Mouse (Mus musculus) neural tube, embryonic 11.5 days (tissue): Measurements from ENCODE around the gene Nbea. TPM values are rescaled to one million over a fixed set of nuclear protein-coding genes. Genes with fewer than 3 reads are reported as not detected.

ENCODE experiments used
- ATAC-seq: fragments of 200-750 bp; cut with Nextera tagmentation; 2 replicates; pipeline ENCODE4 v1.8.0; 2017; ENCODE audit warnings: moderate number of reproducible peaks, mild to moderate bottlenecking, moderate TSS enrichment, moderate library complexity; ENCODE audit not compliant: insufficient read depth, low FRiP score, low TSS enrichment
- DNase-seq: peaks from one replicate; pipeline ENCODE4 v3.0.0-alpha.2; 2015; ENCODE audit warnings: low spot score
- H3K27ac ChIP-seq: fragments of 300-500 bp; sonication (generic); 2 replicates; pipeline ENCODE4 v1.5.1; 2014; ENCODE audit warnings: low read depth, mild to moderate bottlenecking, low read length
- H3K27me3 ChIP-seq: fragments of 300-500 bp; sonication (generic); 2 replicates; pipeline ENCODE4 v1.6.1; 2014; ENCODE audit warnings: mild to moderate bottlenecking, low read length, mixed read lengths; ENCODE audit not compliant: control insufficient read depth, insufficient read depth
- H3K36me3 ChIP-seq: fragments of 300-500 bp; sonication (generic); 2 replicates; pipeline ENCODE4 v1.6.1; 2014; ENCODE audit warnings: mild to moderate bottlenecking, low read length, moderate library complexity, mixed read lengths; ENCODE audit not compliant: control insufficient read depth, insufficient read depth
- H3K4me1 ChIP-seq: fragments of 300-500 bp; sonication (generic); 2 replicates; pipeline ENCODE4 v1.6.1; 2014; ENCODE audit warnings: low read length, mixed read lengths; ENCODE audit not compliant: control insufficient read depth, insufficient read depth
- H3K4me2 ChIP-seq: fragments of 300-500 bp; sonication (generic); 2 replicates; pipeline ENCODE4 v1.6.1; 2014; ENCODE audit warnings: low read depth, mild to moderate bottlenecking, moderate library complexity
- H3K4me3 ChIP-seq: fragments of 300-500 bp; sonication (generic); 2 replicates; pipeline ENCODE4 v1.5.1; 2014; ENCODE audit warnings: low read depth, low read length
- H3K9ac ChIP-seq: fragments of 300-500 bp; sonication (generic); 2 replicates; pipeline ENCODE4 v1.6.1; 2014; ENCODE audit warnings: mild to moderate bottlenecking, low read length
- H3K9me3 ChIP-seq: fragments of 300-500 bp; sonication (generic); 2 replicates; pipeline ENCODE4 v1.6.1; 2016; ENCODE audit warnings: low read length; ENCODE audit not compliant: control insufficient read depth
- WGBS: fragments of 180-500 bp; shearing (Covaris S2); extraction: QIAGEN DNeasy Blood & Tissue Kit; methylation state at CpG from one replicate; pipeline ENCODE4 v1.1.7; 2014; 5-methylcytosine and 5-hydroxymethylcytosine counted together
- polyA plus RNA-seq: library from polyadenylated mRNA; unstranded; fragments of >200 nt; fragmentation: Nextera tagmentation; extraction: Ambion mirVana; gene quantifications from 2 replicates; pipeline ENCODE4 v1.2.1, GENCODE M21; 2014

Gene Nbea
- polyA plus RNA-seq, 1 experiment from 2014 or later, result 18.8 TPM

DNA sequence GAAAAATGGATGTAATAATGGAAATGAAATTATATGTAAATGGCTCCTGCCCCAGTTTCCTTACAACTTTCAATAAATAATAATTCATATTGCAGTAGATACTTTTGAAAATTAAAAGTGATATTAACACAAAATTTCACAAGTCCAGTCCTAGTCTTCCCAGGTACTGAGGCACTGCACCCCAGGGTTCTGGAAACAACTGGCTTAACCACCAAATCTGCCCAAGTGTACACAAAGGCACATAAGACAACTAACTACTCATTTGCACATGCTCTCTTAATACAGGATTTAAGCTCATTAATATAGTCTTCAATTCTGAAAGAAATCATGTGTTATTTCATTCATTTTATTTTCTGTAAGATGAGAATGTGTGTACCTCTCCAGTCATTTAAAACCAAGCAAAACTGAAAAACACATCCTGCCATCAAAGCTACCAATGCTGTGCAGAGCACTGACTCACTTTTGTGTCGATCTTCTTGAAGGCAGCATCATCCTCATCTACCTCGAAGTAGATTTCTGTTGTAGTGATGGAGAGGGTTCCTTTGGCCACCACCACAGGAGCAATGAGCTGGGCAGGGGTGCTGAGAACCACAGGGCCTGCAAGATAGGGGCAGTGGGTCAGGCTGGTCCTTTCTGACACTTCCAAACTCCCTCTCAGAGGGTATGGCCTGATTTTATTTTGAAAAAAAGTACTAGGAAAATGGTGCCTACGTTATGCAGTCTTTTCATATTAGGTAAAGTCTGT is 397.3 kb downstream of the Nbea start:
- Histone ChIP-seq H3K4me3 (no peak overlapping the region), H3K9ac (no peak overlapping the region; the same call in 1 of the 2 replicates), H3K36me3 (no peaks in the 10 kb centered on the region), H3K27me3 (peaks cover 44% of the 10 kb centered on the region), H3K4me1 (peaks cover 18% of the 10 kb centered on the region), H3K9me3 (no peaks in the 10 kb centered on the region), H3K4me2 (peak overlapping the region; percentile 25; the same call in 1 of the 2 replicates), H3K27ac (0 out of 2 replicates have a peak overlapping the region, but pooled peaks have one; percentile 4)
- ATAC-seq (no peak), DNase-seq (no peak)
- 6% methylated on average over 3 of the region's 3 CpGs for WGBS

DNA sequence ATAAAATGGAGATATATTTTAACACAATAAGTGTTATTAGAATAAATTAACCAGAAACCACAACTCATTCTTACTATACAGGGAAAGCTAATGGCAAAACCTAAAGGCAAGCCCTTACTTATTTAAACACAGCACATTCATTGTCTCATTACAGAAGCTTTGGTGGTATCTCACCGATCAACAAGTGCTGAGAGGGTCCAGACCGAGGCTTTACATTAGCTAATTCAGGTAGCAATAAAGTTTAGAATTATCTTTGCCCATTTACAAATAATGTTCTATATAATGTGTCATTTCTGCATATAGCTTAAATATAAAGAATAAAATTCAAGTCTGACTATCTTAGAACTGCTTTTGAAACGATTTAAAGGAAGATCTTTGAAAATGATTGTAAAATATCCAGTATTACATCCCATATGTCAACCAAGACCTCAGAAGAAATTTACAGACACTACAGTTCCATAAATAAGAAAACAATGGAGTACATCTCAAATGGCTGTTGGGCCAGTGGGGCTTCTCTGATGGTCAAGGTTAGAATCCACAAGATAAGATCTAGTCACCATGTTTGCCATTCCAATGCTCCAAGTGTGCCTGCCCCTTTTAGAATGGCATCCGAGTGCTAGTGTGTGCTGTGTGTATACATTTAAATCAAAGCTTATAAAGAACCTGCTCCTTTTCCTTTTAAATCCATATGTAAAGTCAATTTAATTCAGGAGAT is 398.1 kb downstream of the Nbea start:
- Histone ChIP-seq H3K27me3 (peaks cover 50% of the 10 kb centered on the region), H3K4me2 (no peak overlapping the region), H3K27ac (no peak overlapping the region), H3K9ac (no peak overlapping the region), H3K9me3 (no peaks in the 10 kb centered on the region), H3K4me3 (no peak overlapping the region), H3K36me3 (no peaks in the 10 kb centered on the region), H3K4me1 (peaks cover 24% of the 10 kb centered on the region)
- ATAC-seq (no peak), DNase-seq (no peak)
- 38% methylated on average over 4 of the region's 4 CpGs for WGBS

DNA sequence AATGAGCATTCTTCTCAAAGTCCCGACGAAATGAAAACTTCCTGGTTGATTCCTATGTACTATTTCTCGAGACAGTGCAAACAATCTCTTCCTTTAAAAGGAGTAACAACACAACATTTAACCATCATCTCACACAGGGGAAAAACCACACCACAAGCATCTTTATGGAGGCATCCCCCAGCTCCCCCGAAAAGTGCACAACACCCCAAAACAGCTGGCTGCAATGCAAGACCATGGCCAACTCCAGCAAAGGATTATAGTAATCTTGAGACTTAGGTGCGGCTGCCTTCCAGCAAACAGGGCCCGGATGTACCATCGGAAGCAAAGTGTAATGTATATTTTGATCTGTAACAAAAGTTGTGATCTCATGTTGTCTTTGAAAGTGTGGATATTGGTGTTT is 399.4 kb downstream of the Nbea start:
- H3K4me1 ChIP-seq, result peaks cover 24% of the 10 kb centered on the region
- DNase-seq (peak; percentile 23), ATAC-seq (no peak)
- H3K36me3 ChIP-seq, result no peaks in the 10 kb centered on the region
- H3K9me3 ChIP-seq, result no peaks in the 10 kb centered on the region
- WGBS, result 4% methylated on average over 7 of the region's 7 CpGs
- peak overlapping the region; percentile 36 for H3K4me3 ChIP-seq
- peak overlapping the region; percentile 57 for H3K4me2 ChIP-seq
- H3K27ac ChIP-seq, result no peak overlapping the region
- peak overlapping the region; percentile 41; the same call in 1 of the 2 replicates for H3K9ac ChIP-seq
- H3K27me3 ChIP-seq, result peaks cover 54% of the 10 kb centered on the region

DNA sequence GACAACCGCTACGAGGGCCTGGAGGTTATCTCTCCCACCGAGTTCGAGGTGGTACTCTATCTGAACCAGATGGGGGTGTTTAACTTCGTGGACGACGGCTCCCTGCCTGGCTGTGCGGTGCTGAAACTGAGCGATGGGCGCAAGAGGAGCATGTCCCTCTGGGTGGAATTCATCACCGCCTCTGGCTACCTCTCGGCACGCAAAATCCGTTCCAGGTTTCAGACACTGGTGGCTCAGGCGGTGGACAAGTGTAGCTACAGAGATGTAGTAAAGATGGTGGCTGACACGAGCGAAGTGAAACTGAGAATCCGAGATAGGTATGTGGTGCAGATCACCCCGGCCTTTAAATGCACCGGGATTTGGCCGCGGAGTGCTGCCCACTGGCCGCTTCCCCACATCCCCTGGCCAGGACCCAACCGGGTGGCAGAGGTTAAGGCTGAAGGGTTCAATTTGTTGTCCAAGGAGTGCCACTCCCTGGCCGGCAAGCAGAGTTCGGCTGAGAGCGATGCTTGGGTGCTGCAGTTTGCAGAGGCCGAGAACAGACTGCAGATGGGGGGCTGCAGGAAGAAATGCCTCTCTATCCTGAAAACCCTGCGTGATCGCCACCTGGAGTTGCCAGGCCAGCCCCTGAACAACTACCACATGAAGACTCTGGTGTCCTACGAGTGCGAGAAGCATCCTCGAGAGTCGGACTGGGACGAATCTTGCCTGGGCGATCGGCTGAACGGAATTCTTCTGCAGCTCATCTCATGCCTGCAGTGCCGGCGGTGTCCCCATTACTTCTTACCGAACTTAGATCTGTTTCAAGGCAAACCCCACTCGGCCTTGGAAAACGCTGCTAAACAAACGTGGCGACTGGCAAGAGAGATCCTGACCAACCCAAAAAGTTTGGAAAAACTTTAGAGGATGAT is 400.1 kb downstream of the Nbea start:
- H3K9ac ChIP-seq, result peak overlapping the region; percentile 41
- WGBS, result under 1% methylated on average over 45 of the region's 45 CpGs
- peaks cover 24% of the 10 kb centered on the region for H3K4me1 ChIP-seq
- no peaks in the 10 kb centered on the region for H3K9me3 ChIP-seq
- ATAC-seq (no peak), DNase-seq (peak; percentile 57)
- H3K36me3 ChIP-seq, result no peaks in the 10 kb centered on the region
- peak overlapping the region; percentile 34; the same call in 1 of the 2 replicates for H3K27ac ChIP-seq
- peak overlapping the region; percentile 57 for H3K4me2 ChIP-seq
- H3K4me3 ChIP-seq, result peak overlapping the region; percentile 36
- H3K27me3 ChIP-seq, result peaks cover 57% of the 10 kb centered on the region

DNA sequence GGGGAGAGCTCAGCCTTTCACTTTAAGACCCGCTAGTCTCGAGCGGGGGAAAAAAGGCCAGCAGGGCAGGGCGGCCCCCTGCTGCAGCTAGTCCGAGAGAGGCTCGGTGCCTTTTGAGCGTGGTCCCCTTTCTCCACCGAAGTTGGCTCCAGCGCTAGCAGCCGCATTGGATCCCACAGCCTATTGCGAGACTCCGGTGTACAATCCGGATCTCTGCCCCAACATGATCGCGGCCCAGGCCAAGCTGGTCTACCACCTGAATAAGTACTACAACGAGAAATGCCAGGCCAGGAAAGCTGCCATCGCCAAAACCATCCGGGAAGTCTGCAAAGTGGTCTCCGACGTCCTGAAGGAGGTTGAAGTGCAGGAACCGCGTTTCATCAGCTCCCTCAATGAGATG is 400.7 kb downstream of the Nbea start:
- Histone ChIP-seq H3K36me3 (no peaks in the 10 kb centered on the region), H3K4me2 (peak overlapping the region; percentile 57), H3K27ac (peak overlapping the region; percentile 34; the same call in 1 of the 2 replicates), H3K4me3 (peak overlapping the region; percentile 36), H3K4me1 (peaks cover 24% of the 10 kb centered on the region), H3K9ac (peak overlapping the region; percentile 41), H3K9me3 (no peaks in the 10 kb centered on the region), H3K27me3 (peaks cover 57% of the 10 kb centered on the region)
- ATAC-seq (no peak), DNase-seq (peak; percentile 70)
- WGBS, result 0% methylated on average over 22 of the region's 22 CpGs

DNA sequence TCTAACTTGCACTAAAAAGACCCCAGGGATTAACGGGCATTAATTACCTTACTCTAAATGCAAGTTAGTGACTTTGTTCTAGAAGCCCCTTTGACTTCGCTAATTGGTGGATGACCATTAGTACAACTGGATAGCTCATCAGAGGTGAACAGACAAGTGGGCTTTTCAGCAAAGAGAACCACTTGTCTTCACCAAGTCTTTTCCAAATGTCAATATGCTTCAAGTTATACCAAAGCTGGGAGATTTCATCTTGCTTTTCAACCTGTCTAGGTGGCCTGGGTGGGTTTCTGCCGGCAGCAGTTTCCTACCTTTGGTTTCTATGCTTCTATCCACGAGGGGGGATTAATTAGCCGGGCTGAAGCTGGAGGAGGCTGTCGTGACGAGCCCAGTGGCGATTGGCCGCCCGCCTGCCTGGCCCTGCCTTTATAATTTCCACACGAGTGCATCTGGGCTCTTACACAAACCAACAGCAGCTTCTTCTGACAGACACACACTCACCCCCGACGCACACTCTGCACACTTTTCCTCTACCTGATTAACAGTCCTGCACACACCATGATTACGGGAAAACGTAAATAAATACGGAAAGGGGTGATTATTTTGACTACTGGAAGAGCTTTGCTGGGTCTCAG is 401.3 kb downstream of the Nbea start, which contains the start of gene Mab21l1:
Gene Mab21l1 (plus strand): TSS at position 455 of the 632 bp plus-strand sequence.
- peak within 1 kb of the TSS; percentile 34; the same call in 1 of the 2 replicates for H3K27ac ChIP-seq
- H3K9ac ChIP-seq, result peak within 1 kb of the TSS; percentile 41
- H3K27me3 ChIP-seq, result peaks cover 57% of the 10 kb centered on the region
- ATAC-seq (peak; percentile 55; the same call in 1 of the 2 replicates), DNase-seq (peak; percentile 69)
- no peaks in the 10 kb centered on the region for H3K36me3 ChIP-seq
- 0% methylated on average over 16 of the region's 16 CpGs for WGBS
- H3K9me3 ChIP-seq, result no peaks in the 10 kb centered on the region
- H3K4me3 ChIP-seq, result peak within 1 kb of the TSS; percentile 36
- H3K4me1 ChIP-seq, result peaks cover 24% of the 10 kb centered on the region
- peak within 1 kb of the TSS; percentile 57 for H3K4me2 ChIP-seq

DNA sequence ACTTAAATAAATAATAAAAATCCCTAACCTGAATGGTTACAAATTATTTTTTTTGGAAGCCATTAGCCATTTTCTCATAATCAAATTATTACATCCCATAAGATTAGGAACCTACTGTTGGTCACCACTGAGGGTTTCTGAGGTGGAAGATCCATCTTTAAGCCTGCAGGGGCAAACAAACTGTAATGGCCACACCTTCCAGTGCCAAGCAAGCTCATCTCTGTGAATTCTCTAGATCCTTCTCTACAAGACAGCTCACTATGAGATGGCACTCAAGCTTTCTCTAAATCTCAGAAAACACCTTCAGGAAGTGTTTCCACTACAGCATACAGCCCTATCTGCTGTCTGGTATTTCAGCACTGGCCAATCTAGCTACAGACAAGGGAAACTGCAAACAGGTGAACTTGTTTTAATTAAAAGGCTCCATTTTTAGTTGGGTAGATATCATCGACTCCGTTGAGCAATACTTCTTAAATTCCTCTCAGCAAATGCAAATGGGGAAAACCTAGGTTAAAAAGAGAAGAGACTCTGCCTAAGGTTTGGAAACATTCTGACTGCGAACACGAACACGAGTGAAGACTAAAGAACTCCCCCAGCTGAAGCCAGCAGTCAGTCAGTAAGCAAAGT is 402.0 kb downstream of the Nbea start:
- peaks cover 53% of the 10 kb centered on the region for H3K27me3 ChIP-seq
- no peak overlapping the region for H3K9ac ChIP-seq
- no peaks in the 10 kb centered on the region for H3K36me3 ChIP-seq
- peaks cover 24% of the 10 kb centered on the region for H3K4me1 ChIP-seq
- no peak overlapping the region for H3K4me3 ChIP-seq
- H3K4me2 ChIP-seq, result no peak overlapping the region; the same call in 1 of the 2 replicates
- DNase-seq, result no peak
- ATAC-seq, result no peak
- H3K9me3 ChIP-seq, result no peaks in the 10 kb centered on the region
- H3K27ac ChIP-seq, result no peak overlapping the region
- WGBS, result 7% methylated on average over 5 of the region's 5 CpGs
